In genomic region chr3:101598231-101598905, GRCm38 (mm10) we compare ENCODE assay signal across 13 mouse cellular contexts. TPM values are rescaled to one million over a fixed set of nuclear protein-coding genes. Genes with fewer than 3 reads are reported as not detected.
DNase-seq lines count a peak whose midpoint lies in the region; ATAC-seq and TF ChIP-seq lines count a peak whose summit lies in the region.
"Had no signal": no experiment of that assay in that cellular context is flagged by ENCODE, and none has a peak within 500 bp of the region (broad histone marks: within the 10 kb centered on the region; RNA-seq: fewer than 3 reads in every experiment).

No protein-coding gene starts in this region.

- no peak overlapping the region for H3K9ac ChIP-seq in intestine, postnatal 0 days (ENCODE audit: low read depth, low read length)
- H3K9ac ChIP-seq in midbrain, embryonic 16.5 days (ENCODE audit: low read depth, low read length) = no peak overlapping the region
- H3K9ac ChIP-seq: embryonic facial prominence, embryonic 13.5 days; limb, embryonic 13.5 days had no signal

- no peak overlapping the region for H3K4me3 ChIP-seq in intestine, postnatal 0 days (ENCODE audit: low read depth, low read length)
- H3K4me3 ChIP-seq in midbrain, embryonic 16.5 days (ENCODE audit: low read depth, low read length) = no peak overlapping the region
- H3K4me3 ChIP-seq: embryonic facial prominence, embryonic 13.5 days; limb, embryonic 13.5 days had no signal

- TF ChIP-seq POLR2A in brain, embryonic 14.5 days (IDR thresholded peaks at IDR 0.05; ENCODE audit: borderline replicate concordance, extremely low read depth, insufficient read depth, insufficient read length, poor library complexity, severe bottlenecking) = no peak

- DNase-seq in heart, adult 11 months = peak; percentile 93
- no peak for DNase-seq in heart, postnatal 14 days
- DNase-seq in layer of hippocampus, adult 9-11 months = peak; percentile 60
- DNase-seq in layer of hippocampus, postnatal 25 days (ENCODE audit: extremely low spot score in 1 of 2, low spot score in 1 of 2) = no peak
- DNase-seq in brain, embryonic 14.5 days (ENCODE audit: low read depth) = peak; percentile 65
- no peak for DNase-seq in left cerebral cortex, adult 18-20 months (ENCODE audit: low spot score in 2 of 2)
- DNase-seq: cerebellum, adult 11 months; gastrocnemius, postnatal 10 days; right cerebral cortex, postnatal 25 days had no signal

- no peak for ATAC-seq in intestine, postnatal 0 days
- no peak for ATAC-seq in midbrain, embryonic 16.5 days

- H3K4me2 ChIP-seq in intestine, postnatal 0 days (replicated peaks; ENCODE audit: low read depth) = peak overlapping the region; percentile 25
- H3K4me2 ChIP-seq in midbrain, embryonic 16.5 days (ENCODE audit: low read length) = no peak overlapping the region
- H3K4me2 ChIP-seq: embryonic facial prominence, embryonic 13.5 days; limb, embryonic 13.5 days had no signal

- intact Hi-C loops in heart, postnatal 14 days (cut with DNase I) = loop anchor here (2.0 to 10.0 kb wide), 2 partner anchors 92 to 1766 kb away; no protein-coding TSS in a partner anchor

- no peak for TF ChIP-seq CTCF in brain, embryonic 14.5 days (IDR thresholded peaks at IDR 0.05; ENCODE audit: borderline replicate concordance, extremely low read depth, insufficient read depth, insufficient read length)
- no peak for TF ChIP-seq CTCF in intestine, postnatal 0 days (IDR thresholded peaks at IDR 0.05; ENCODE audit: low read depth)

- peaks cover 33% of the 10 kb centered on the region for H3K4me1 ChIP-seq in intestine, postnatal 0 days (replicated peaks; ENCODE audit: control insufficient read depth, insufficient read depth, low read length)
- peaks cover 57% of the 10 kb centered on the region for H3K4me1 ChIP-seq in midbrain, embryonic 16.5 days (ENCODE audit: control insufficient read depth, insufficient read depth, low read length)

- peak overlapping the region; percentile 31 for H3K27ac ChIP-seq in intestine, postnatal 0 days (ENCODE audit: low read depth, low read length)
- H3K27ac ChIP-seq in midbrain, embryonic 16.5 days (ENCODE audit: low read length) = no peak overlapping the region
- H3K27ac ChIP-seq: embryonic facial prominence, embryonic 13.5 days; limb, embryonic 13.5 days had no signal

- no peaks in the 10 kb centered on the region for H3K9me3 ChIP-seq in intestine, postnatal 0 days (ENCODE audit: control insufficient read depth)
- no peaks in the 10 kb centered on the region for H3K9me3 ChIP-seq in midbrain, embryonic 16.5 days (replicated peaks; ENCODE audit: control insufficient read depth, low read length, poor library complexity, severe bottlenecking)
- H3K9me3 ChIP-seq: embryonic facial prominence, embryonic 13.5 days; limb, embryonic 13.5 days had no signal

- peaks cover 27% of the 10 kb centered on the region for H3K36me3 ChIP-seq in intestine, postnatal 0 days (ENCODE audit: control insufficient read depth, insufficient read depth)
- H3K36me3 ChIP-seq in midbrain, embryonic 16.5 days (ENCODE audit: control insufficient read depth, insufficient read depth, low read length) = peaks cover 3% of the 10 kb centered on the region; the same call in 1 of the 2 replicates

- H3K27me3 ChIP-seq in intestine, postnatal 0 days (replicated peaks; ENCODE audit: control insufficient read depth, insufficient read depth, low read length) = no peaks in the 10 kb centered on the region
- no peaks in the 10 kb centered on the region for H3K27me3 ChIP-seq in midbrain, embryonic 16.5 days (ENCODE audit: control insufficient read depth, insufficient read depth, low read depth, low read length)
- H3K27me3 ChIP-seq: embryonic facial prominence, embryonic 13.5 days; limb, embryonic 13.5 days had no signal

- WGBS in intestine, postnatal 0 days = 56% methylated on average over 4 of the region's 4 CpGs
- 76% methylated on average over 4 of the region's 4 CpGs for WGBS in midbrain, embryonic 16.5 days

RNA-seq across cellular contexts. Expression of gene Atp1a1, which starts 6.1 kb away (rescaled TPM):
- 100 to 1,000 TPM; 773 to 866 TPM for total RNA-seq in heart, postnatal 14 days (2021)
- 100 to 1,000 TPM; 496 to 507 TPM for total RNA-seq in layer of hippocampus, postnatal 25 days (2021)
- 118 and 129 TPM in 2 replicates for polyA plus RNA-seq in brain, embryonic 14.5 days (2012; rRNA removed)
- polyA plus RNA-seq in intestine, postnatal 0 days (2015; fragmentation: Nextera tagmentation; extraction: Ambion mirVana) = 309 and 318 TPM in 2 replicates
- 1,000 to 10,000 TPM; 1,009 to 1,025 TPM for total RNA-seq in left cerebral cortex, adult 18-20 months (2021)
- polyA plus RNA-seq in midbrain, embryonic 16.5 days (2015; fragmentation: Nextera tagmentation; extraction: Ambion mirVana) = 58.4 and 61.3 TPM in 2 replicates

Comparison
In these comparisons a context has a peak if more than half of its experiments do, and no peak if none do; other contexts are left out.
1. DNase-seq: peak in heart, adult 11 months (single experiment), layer of hippocampus, adult 9-11 months (single experiment) and brain, embryonic 14.5 days (single experiment); none in heart, postnatal 14 days (0 of 2), layer of hippocampus, postnatal 25 days (0 of 2) and left cerebral cortex, adult 18-20 months (0 of 2).